Mouse (Mus musculus): ENCODE results near the gene Wwox. TPM values are rescaled to one million over a fixed set of nuclear protein-coding genes. Genes with fewer than 3 reads are reported as not detected.

Gene Wwox
- total RNA-seq, 2 experiments from 2014 or later = 5.3 to 8.7 TPM

DNA sequence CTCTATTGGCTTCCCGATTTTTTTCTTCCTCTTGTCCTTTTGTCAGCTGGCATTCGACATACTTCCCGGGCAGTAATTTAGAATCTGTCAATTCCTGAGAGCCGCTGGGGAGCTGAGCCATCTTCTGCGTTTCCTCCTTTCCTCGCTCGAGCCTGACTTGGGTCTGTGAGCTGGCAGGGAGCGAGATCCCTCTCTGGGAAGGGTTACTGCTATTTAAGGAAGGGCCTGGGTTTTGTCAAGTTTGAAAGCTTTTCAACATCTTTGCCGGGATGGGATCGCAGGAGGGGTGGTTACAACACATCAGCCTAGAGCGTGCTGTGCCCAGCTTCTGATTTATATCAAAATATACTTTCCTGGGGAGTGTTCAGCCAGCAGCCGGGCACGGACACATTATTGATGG lies 725.4 kb downstream of the Wwox start:
- DNase-seq = no peak

GRCm38 (mm10) chr8:115173634-115174081 lies 734.2 kb downstream of the Wwox start:
- no peak for DNase-seq

GRCm38 (mm10) chr8:115185431-115185964 lies 746.0 kb downstream of the Wwox start:
- no peak for DNase-seq

DNA sequence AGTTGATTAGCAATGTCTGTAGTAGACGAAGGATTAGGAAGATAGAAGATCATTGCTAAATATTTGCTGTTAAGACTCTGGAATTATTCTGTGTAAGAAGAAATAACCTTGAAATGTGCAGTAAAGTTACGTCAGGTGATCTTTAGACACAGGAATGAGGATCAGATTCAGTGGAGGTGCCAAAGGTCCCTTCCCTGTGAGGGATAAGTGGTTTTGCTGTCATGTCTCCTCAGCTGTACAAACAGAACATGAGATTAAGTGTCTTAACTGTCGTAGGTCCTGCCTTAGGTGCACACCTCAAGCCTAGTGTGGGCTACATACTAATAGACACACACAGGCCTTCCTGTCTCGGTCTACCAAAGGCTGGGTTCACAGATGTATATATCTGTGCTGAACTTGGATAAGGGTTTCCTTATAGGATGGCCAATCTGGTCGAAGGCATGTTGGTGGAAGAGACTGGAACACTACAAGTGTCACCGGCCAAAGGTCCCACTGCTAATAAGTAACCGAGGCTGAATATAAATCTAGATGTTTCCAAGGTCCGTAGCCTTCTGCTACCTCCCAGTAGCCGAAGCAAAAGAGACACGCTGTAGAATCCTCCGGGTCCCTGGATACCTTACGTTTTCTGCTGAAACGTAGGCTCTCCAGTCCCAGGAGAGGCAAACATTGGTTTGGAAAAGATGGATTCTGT lies 746.8 kb downstream of the Wwox start:
- DNase-seq = no peak

DNA sequence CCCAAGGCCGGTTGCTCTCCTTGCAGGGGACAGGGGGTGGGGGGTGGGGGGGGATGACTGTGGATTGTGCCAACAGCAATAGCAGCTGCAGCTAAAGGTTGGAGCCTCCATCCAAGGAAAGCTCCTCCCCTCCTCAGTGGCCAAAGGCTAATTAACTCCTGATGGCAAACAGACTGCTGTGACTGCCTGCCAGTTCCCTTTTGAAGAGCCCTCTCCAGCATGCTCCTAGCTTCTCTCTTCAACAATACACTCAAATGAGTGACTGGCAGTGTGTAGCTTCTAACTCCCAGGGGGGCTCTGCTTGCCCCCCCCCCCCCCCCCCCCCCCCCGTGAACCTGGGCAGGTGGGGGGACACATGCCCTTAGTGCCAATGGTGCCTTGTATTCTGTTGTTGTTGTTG lies 747.4 kb downstream of the Wwox start:
- DNase-seq = peak; percentile 17

DNA sequence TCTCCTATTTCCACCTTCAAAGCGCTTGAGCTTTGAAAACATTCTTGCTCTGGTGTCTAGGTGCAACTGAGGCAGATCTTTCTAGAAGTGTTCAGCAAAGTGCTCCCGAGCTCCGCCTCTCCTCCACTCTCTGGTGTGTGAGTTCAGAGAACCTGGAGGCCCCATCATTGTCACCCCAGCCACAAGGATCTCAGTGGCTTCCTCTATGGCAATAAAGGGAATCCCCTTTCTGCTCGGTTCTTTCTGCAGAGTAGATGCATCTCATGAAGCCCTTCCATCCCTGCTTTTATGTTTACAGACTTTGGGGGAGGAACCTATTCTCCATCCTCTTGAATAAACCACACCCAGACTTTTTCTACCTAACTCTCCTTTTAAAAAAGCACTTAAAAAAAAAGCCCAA lies 749.0 kb downstream of the Wwox start:
- DNase-seq = no peak

DNA sequence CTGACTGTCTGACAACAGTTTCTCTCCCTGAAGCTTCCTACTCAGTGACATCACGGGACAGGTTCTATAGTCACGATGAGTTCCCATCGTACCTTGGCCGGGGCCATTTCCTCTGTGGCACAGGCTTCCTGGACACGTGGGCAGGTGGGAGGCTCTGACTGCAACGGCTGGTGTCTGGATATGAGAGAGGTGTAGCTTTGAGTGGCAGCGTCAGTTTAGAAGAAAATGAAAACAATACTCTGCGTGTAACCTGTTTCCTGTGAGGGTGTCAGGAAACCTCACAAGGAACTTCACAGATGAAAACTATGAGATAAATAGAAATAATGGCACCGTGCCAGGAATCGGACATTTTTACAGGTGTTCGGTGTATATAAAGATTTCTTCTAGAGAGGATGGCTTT lies 750.4 kb downstream of the Wwox start:
- no peak for DNase-seq

- DNase-seq = no peak
These were observed 754.3 kb downstream of the Wwox start for GRCm38 (mm10) chr8:115193767-115194166.

- no peak for DNase-seq
These were observed 755.9 kb downstream of the Wwox start for GRCm38 (mm10) chr8:115195334-115195733.

GRCm38 (mm10) chr8:115196859-115197258 lies 757.4 kb downstream of the Wwox start:
- DNase-seq = no peak

- no peak for DNase-seq
These were observed 759.7 kb downstream of the Wwox start for GRCm38 (mm10) chr8:115199204-115199603.

DNA sequence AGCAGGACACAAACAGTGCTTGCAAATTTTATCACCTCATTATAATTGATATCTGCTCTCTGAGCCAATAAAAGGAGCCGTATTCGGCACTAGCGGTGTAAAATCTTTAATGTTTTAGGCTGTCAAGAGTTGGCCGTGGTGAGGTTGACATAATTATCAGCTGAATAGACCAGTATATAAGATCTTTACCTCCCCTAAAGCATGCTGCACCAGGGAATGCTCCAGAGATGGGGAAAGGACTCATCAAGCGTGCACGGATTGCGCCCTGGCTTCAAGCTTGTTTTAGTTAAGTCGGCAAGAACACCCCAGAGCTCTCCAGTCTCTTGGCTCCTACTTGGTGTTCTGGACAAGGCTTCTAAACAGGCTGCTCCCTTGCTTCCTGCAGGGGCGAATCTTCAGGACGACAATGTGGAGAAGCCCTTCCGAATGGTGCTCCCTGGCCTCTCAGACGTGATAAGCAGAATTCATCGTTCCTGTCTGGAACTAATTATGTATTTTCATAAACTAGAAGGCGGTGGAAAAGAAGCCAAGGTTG lies 760.2 kb downstream of the Wwox start:
- DNase-seq = no peak

DNA sequence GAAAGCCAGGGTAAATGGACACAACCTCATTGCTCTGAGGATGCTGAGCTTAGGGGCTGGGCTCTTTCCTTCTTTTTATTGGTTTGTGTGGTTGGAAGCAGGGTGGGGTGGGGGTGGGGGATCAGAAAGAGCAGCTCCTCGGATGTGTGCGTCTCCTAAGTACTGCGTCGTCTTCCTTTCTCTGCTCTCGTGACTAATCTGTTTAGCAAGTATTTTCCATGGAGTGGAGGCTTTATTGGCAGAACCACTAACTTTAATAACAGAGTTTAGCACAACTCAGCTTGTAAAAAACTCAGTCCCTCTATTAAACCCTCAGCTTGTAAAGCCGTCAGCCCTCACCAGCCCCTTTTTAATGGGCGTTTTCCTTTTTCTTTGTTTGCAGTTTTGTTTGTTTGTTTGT lies 762.3 kb downstream of the Wwox start:
- DNase-seq = no peak

DNA sequence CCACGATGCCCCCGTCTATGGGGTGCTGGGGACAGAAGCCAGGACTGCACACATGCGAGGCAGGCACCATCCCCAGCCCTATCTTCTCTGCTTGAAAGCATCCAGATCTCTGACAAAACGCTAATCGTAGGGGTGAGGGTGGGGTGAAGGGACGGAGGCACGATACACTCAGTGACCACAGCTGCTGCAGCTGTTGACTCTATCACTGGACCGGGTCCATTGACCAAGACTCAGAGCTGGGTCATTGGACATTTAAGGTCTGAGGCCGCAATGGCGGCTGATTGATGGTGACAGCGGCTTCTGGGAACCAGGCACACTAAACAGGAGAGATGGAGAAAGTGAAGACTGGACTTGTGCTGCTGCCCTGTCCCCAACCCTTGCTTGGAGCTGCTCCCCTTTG lies 768.0 kb downstream of the Wwox start:
- DNase-seq = no peak

DNA sequence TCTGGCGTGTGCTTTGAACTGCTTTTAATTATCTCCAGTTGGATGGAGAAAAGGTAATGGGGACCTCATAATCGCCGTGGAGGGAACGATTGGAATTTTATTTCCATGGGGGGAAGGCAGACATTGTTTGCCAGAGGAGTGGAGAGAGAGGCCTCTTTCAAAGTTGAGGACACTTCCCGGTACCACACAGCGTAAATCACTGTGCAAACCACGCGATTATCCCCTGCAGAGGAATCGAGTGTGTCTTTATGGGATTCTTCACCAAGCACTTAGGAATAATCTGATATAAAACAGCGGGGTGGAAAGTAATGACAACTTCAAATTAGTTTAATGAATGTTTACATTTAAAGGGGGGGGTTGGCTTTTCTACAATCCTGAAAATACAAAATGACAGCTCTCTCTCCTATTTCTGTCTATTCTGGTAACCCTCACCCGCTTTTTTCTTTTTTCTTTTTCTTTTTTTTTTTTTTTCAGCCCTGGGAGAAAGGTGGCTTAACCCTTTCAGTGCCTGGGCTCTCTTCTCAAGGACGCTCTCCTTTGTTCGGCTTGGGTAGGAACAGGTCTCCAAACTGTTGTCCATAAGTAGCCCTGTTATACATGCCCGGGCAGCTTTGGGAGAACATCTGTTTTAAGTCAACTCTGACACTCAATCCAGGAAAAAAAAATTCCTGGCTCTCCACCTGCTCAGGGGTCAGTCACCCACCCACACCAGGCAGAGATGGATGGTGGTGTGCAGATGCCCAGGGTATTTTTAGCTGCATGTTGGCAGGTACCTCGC lies 769.1 kb downstream of the Wwox start:
- peak; percentile 11 for DNase-seq

DNA sequence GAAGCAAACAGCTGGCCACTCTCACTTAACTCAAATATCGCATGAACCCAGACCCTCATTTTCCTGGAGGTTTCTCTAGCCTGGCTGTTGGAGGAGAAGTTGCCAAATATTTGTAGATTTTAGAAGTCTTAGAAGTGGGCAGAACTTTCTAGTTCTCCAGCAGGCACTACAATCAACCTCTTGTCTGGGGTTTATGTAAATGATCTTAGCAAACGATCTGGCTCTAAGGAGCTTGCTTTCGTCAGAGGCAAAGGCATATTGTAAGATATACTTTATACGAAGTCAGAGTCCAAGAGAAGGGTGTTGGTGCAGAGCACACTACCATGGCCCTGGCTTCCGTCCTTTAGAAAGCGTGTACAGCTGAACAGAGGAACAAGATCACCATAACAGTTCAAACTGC lies 770.6 kb downstream of the Wwox start:
- DNase-seq = no peak

GRCm38 (mm10) chr8:115213126-115213525 lies 773.7 kb downstream of the Wwox start:
- no peak for DNase-seq

- no peak for DNase-seq
These were observed 775.4 kb downstream of the Wwox start for GRCm38 (mm10) chr8:115214870-115215269.

DNA sequence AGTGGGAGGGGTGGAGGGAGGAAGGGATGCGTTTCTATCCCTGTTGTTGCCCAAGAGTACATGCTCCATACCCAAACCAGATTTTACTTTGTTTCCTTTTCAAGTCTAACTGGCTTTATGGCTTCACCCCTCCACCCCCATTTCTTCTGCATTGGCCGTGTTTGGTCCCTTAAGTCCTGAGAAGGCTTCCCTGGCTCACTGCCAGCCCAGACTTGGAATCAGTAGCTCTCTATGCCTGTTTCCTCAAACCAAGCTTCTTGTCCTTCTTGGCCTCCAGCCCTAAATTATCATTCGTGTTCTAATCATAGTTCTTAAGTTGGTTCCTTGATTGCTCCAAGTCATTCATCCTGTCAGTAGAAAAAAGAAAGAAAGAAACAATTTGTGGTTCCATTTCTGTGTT lies 777.3 kb downstream of the Wwox start:
- DNase-seq = no peak

- DNase-seq = no peak
These were observed 783.1 kb downstream of the Wwox start for GRCm38 (mm10) chr8:115222545-115222944.

DNA sequence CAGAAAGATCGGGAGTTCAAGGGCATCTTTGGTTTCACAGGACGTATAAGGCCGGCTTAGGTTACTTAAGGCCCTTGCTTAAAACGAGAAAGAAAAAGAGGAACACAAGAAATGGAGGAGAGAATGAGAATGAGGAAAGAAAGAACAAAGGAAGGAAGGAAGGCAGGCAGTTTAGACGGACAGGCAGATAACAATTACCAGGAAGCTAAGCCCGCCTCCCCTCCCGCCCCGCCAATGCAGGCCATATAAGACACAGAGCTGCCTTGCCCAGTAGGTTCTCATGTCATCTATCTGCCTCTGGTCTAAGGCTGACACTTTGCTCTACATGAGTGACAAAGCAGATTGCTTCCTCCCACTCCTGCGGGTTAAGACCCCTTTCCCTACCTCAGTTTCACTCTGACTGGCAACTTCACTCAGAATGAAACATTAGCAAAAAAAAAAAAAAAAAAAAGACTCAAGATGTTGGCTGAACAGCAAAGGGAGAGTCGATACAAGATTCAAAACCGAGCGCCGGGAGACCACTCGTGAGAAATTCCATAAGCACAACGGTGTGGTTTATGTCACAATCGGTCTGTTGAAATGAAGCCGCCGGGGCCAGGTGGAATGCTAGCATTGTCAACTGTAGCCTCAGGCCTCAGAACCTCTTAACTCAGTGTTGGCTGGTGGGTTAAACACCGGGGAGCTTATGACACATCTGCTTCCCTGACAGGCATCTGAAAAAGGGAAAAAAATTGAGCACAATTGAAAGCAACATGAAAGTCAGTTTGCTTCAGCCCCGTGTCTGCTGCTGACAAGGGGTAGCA lies 787.5 kb downstream of the Wwox start:
- no peak for DNase-seq

- DNase-seq = no peak
These were observed 789.4 kb downstream of the Wwox start for GRCm38 (mm10) chr8:115228903-115229302.

Measured in gastrocnemius, postnatal 25 days (tissue).